Mouse (Mus musculus) cerebellum, adult 2 months (tissue): ENCODE results near the gene Lamb1.

Experiments
- CTCF ChIP-seq: fragments of 200-500 bp; IDR thresholded peaks from 2 replicates; pipeline ENCODE4 v1.5.1; 2011; ENCODE audit warnings: low read depth, mild to moderate bottlenecking, control low read depth, low read length, moderate library complexity, borderline replicate concordance; ENCODE audit not compliant: insufficient read depth
- POLR2A ChIP-seq: fragments of 200-500 bp; IDR thresholded peaks from 2 replicates; pipeline ENCODE4 v1.6.1; 2011; ENCODE audit warnings: low read length, control low read depth, borderline replicate concordance; ENCODE audit not compliant: insufficient read depth

DNA sequence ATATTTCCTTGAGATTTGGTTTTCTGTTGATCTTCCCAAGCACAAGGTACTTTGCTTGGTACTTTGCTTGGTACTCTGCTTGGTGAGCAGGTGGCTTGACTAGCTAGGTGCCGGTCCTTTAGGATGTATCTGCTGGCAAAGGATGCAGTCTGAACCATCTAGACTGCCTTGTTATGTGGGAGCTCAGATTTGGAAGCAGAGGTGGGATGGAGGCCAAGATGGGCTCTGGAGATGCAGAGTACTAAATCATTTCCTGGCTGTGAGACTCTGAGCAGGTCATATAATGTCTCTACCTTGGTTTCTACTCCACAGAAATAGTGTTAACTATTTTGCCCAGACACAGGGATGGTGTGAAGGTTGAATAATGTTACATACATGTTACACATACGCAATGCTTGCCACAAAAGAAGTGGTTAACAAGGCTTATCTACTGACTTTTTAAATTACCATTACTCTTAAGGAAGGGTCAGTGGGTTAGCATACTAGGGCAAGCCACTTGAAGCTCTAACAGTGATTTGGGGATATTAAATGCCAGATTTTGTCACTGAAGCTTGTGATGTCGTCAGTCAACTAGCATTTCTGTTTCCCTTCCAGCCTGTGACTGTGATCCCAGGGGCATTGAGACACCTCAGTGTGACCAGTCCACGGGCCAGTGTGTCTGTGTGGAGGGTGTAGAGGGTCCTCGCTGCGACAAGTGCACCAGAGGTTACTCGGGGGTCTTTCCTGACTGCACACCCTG lies 52.8 kb downstream of the Lamb1 start:
- TF ChIP-seq CTCF: no peak
- TF ChIP-seq POLR2A: no peak
